Mouse (Mus musculus) CH12.LX (cell line): ENCODE results near the gene Cdk2ap1.

ENCODE experiments used
- ELF1 ChIP-seq: IDR thresholded peaks from 2 replicates; pipeline ENCODE4 v1.6.1; 2014; ENCODE audit warnings: low read depth, mild to moderate bottlenecking, inconsistent platforms, low read length, improper control_type of control experiment
- RCOR1 ChIP-seq: conservative IDR thresholded peaks from 2 replicates; pipeline ENCODE4 v1.6.1; 2012; ENCODE audit warnings: low read depth, mild to moderate bottlenecking, inconsistent platforms, low read length, improper control_type of control experiment

DNA sequence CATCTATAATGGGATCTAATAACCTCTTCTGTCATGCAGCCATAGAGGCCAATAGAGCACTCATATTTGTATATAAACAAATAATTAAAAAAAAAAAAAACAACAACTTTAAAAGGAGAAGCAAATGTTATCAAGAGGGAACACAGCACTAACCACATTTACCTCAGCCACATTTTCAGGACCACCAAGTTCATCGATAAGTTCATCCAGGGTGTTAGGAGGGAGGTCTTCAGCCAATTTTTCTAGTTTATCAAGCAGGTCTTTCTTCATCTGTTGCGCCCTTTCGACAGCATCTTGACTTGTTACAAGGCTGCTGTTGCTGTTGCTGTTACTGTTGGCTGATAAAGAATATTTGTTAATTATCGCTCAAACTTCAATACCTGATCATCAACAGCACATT is 29.5 kb upstream of the Cdk2ap1 start:
- TF ChIP-seq RCOR1 = no peak
- no peak for TF ChIP-seq ELF1
